Mouse (Mus musculus) forebrain, embryonic 10.5 days (tissue): ENCODE results near the gene Gap43. TPM values are rescaled to one million over a fixed set of nuclear protein-coding genes. Genes with fewer than 3 reads are reported as not detected.
A peak's percentile ranks its signal among the peaks of the same experiment; 100 is the strongest.
"Not testable (repeated sequence)": the region's sequence is repeated elsewhere in the genome, so short reads cannot be mapped to it uniquely, and the experiment has no call there.

ENCODE experiments used
- DNase-seq: peaks from one replicate; pipeline ENCODE4 v3.0.0-alpha.2; 2017; ENCODE audit warnings: low spot score; ENCODE audit errors: extremely low spot score
- H3K27ac ChIP-seq: fragments of 300-500 bp; sonication (generic); 2 replicates; pipeline ENCODE4 v1.5.1; 2016; ENCODE audit warnings: mild to moderate bottlenecking
- H3K27me3 ChIP-seq: fragments of 300-500 bp; sonication (generic); 2 replicates; pipeline ENCODE4 v1.6.1; 2016; ENCODE audit warnings: mild to moderate bottlenecking; ENCODE audit not compliant: poor library complexity, severe bottlenecking
- H3K36me3 ChIP-seq: fragments of 300-500 bp; sonication (generic); replicated peaks from 2 replicates; pipeline ENCODE4 v1.6.1; 2016; ENCODE audit warnings: mild to moderate bottlenecking, moderate library complexity
- H3K4me1 ChIP-seq: fragments of 300-500 bp; sonication (generic); 2 replicates; pipeline ENCODE4 v1.6.1; 2016
- H3K4me3 ChIP-seq: fragments of 300-500 bp; sonication (generic); 2 replicates; pipeline ENCODE4 v1.5.1; 2016; ENCODE audit warnings: mild to moderate bottlenecking, moderate library complexity
- H3K9me3 ChIP-seq: fragments of 300-500 bp; sonication (generic); 2 replicates; pipeline ENCODE4 v1.6.1; 2016; ENCODE audit warnings: mild to moderate bottlenecking, moderate library complexity
- WGBS: fragments of 180-500 bp; shearing (Covaris S2); methylation state at CpG from one replicate; pipeline ENCODE4 v1.1.7; 2016; 5-methylcytosine and 5-hydroxymethylcytosine counted together
- polyA plus RNA-seq: library from polyadenylated mRNA; unstranded; fragments of >200 nt; fragmentation: Nextera tagmentation; extraction: Ambion mirVana; gene quantifications from 2 replicates; pipeline ENCODE4 v1.2.1, GENCODE M21; 2016

Gap43 gene
- 34.5 and 39.4 TPM in 2 replicates for polyA plus RNA-seq

DNA sequence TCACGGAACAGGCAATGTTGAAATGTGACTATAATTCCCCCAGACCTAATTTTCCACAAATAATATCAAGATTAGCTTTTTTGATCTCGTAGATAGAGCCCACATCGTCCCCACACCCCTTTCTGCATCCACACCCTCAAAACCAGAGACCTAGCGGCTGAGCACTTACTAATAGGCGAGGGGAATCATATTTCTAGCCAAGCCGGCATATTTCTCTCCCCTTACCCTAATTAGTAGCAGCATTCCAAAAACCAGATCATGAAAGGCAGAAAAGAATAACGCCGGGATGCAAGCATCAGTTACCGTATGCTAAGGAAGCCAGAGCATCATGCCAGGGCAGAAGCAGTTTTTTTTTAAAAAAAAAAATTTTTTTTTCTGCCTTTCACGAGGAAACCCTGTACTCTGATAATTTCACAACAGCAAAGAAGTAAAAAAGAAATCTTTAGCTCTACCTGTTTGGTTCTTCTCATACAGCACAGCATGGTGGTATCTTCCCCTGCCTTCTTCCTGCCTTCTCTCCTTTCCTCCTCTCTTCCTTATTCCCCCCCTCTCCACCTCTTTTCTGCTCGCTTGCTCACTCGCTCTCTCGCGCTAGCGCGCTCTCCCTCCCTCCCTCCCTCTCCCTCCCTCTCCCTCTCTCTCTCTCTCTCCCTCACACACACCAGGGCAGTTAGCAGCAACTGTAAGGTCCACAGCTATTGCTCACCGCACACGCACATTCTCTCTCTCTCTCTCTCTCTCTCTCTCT, at the start of gene Gap43:
Gap43 (minus strand) TSS at position 631 of the 748 bp plus-strand sequence.
- Histone ChIP-seq H3K4me1 (peaks cover 56% of the 10 kb centered on the region), H3K36me3 (no peaks in the 10 kb centered on the region), H3K4me3 (peak within 1 kb of the TSS; percentile 55), H3K27ac (peak within 1 kb of the TSS; percentile 81), H3K27me3 (peaks cover 22% of the 10 kb centered on the region), H3K9me3 (no peaks in the 10 kb centered on the region)
- WGBS = under 1% methylated on average over 18 of the region's 18 CpGs
- DNase-seq = peak; percentile 46

DNA sequence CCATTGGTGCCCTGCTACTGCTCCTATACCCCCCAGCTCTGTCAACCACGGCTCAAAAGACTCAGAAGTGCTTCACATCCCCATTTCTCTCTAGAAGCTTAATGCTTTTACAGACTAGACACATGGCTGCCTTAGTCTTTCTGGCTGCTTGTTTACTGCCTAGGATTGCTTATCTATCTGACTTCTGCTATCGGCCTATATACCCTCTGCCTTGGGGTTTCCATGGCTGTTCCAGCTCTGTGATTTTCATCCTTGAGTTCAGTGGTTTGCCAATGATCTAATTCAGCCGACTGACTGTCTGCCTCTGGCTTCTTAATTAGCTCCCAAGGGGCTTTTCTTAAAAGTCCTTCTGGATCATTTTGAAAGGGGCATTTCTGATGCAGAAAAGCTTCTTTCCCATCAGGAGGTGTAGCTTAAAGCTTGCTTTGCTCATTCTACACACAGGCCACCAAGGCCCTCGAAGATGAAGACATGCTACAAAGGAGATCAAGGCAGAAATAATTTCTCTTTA, 40.9 kb upstream of the Gap43 start:
- H3K27me3 ChIP-seq = no peaks in the 10 kb centered on the region
- DNase-seq = no peak
- H3K9me3 ChIP-seq = no peaks in the 10 kb centered on the region
- 33% methylated on average over 4 of the region's 4 CpGs for WGBS
- no peak overlapping the region for H3K4me3 ChIP-seq
- H3K36me3 ChIP-seq = no peaks in the 10 kb centered on the region
- peaks cover 12% of the 10 kb centered on the region for H3K4me1 ChIP-seq
- no peak overlapping the region for H3K27ac ChIP-seq

DNA sequence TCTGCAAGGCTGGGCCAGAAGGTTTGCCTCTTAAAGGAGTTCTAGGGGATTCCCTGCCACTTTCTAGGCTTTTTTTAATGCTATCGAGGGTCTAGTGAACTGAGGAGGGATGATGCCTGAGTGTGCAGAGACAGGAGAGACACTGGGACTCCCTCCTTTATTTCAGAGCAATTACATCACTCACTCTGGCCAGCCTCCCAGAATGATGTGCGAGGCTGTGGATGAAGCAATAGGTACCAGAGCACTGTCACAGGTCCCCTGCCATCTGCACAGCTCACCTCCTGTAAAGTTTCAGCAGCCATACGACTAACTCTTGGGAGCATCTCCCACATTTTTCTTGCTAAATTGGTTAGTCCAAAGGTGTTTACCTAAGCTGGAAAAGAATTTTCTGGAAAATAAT, 40.2 kb upstream of the Gap43 start:
- H3K9me3 ChIP-seq = no peaks in the 10 kb centered on the region
- no peak overlapping the region for H3K27ac ChIP-seq
- 45% methylated on average over 3 of the region's 3 CpGs for WGBS
- H3K36me3 ChIP-seq = no peaks in the 10 kb centered on the region
- no peaks in the 10 kb centered on the region for H3K27me3 ChIP-seq
- H3K4me3 ChIP-seq = no peak overlapping the region
- H3K4me1 ChIP-seq = peaks cover 12% of the 10 kb centered on the region
- DNase-seq = no peak

DNA sequence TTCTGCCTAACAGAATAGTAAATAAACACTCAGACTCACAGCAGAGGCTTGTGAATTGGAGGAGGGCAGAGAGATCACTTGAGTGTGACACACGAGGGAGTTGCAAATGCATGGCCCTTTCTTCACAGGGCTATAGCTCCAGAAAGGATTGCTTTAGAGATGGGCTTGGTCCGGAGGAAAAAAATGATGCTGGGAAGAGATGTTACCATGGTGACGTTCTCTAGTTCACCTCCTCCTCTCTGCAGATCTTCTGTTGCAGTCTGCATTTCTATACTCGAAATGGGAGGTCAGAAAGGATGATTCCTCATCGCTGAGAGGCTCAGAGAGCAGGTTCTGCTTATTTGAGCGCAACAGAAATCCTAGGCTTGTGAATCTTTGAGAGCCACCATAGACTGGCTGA, 29.7 kb upstream of the Gap43 start:
- H3K9me3 ChIP-seq = no peaks in the 10 kb centered on the region
- H3K36me3 ChIP-seq = no peaks in the 10 kb centered on the region
- no peak for DNase-seq
- no peak overlapping the region for H3K27ac ChIP-seq
- no peak overlapping the region for H3K4me3 ChIP-seq
- H3K4me1 ChIP-seq = no peaks in the 10 kb centered on the region
- no peaks in the 10 kb centered on the region for H3K27me3 ChIP-seq
- 86% methylated on average over 6 of the region's 6 CpGs for whole genome bisulfite sequencing

DNA sequence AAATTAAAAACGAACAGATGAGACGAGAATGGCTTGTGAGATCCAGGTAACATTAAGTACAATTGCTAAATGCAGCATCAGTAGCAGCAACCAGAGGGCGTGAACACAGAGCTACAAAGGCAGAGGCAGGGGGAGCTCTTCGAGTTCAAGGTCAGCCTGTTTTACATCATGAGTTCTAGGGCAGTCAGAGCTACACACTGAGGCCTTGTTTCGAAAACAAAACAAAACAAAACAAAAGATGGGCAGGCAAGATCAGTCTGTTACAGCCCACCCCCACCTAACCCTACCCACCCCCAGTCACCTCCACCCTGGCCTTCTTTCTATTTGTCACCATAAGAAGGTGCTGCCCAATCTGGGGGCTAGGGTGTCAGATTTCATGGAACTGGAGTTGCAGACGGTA, 28.9 kb upstream of the Gap43 start:
- 85% methylated on average over 6 of the region's 6 CpGs for WGBS
- Histone ChIP-seq H3K4me1 (no peaks in the 10 kb centered on the region), H3K4me3 (no peak overlapping the region), H3K27me3 (no peaks in the 10 kb centered on the region), H3K27ac (no peak overlapping the region), H3K9me3 (no peaks in the 10 kb centered on the region), H3K36me3 (no peaks in the 10 kb centered on the region)
- no peak for DNase-seq

DNA sequence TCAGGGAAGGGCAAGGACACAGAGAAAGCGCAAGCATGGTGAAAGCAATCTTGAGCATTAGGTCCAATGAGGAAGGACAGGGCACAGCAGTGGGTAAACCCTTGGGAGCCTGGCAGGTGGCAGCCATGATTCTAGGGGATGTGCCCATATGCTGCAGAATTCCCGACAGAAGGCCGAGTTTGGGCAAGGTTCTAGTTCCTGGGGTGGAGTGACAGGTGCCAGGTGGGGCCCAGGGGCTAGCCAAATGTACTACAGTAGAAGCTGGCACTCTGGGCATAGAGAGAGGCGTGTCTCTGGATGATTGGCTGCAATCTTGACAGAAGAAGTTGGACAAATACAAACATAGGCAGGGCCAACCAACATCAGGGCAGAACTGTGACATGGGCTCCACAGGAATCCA, 19.6 kb upstream of the Gap43 start:
- Histone ChIP-seq H3K4me1 (peaks cover 4% of the 10 kb centered on the region; the same call in 1 of the 2 replicates), H3K4me3 (no peak overlapping the region), H3K27ac (no peak overlapping the region), H3K9me3 (no peaks in the 10 kb centered on the region), H3K27me3 (no peaks in the 10 kb centered on the region), H3K36me3 (no peaks in the 10 kb centered on the region)
- no peak for DNase-seq
- WGBS = 87% methylated on average over 4 of the region's 4 CpGs

DNA sequence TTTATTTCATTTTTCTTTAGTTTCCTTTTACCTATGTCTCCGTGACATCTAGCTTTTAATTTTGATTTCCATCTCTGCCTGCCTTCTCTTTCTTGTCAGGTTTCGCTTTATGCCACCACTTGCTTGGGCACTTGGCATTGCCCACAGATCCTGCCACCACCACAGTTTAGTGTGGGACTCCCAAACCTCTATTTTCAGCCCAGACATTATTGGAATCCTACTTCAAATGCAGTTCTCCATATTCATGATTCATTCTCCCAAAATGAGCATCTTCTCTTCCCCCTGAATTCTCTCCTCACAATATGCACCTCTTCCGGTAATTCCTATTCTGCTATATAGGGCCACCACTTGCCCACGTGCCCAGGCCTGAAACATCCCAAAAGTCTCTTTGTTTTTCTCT, 17.6 kb upstream of the Gap43 start:
- H3K27me3 ChIP-seq = no peaks in the 10 kb centered on the region
- DNase-seq = no peak
- 92% methylated on average over 4 of the region's 4 CpGs for WGBS
- peaks cover 4% of the 10 kb centered on the region; the same call in 1 of the 2 replicates for H3K4me1 ChIP-seq
- H3K9me3 ChIP-seq = no peaks in the 10 kb centered on the region
- H3K27ac ChIP-seq = no peak overlapping the region
- no peaks in the 10 kb centered on the region for H3K36me3 ChIP-seq
- no peak overlapping the region for H3K4me3 ChIP-seq

DNA sequence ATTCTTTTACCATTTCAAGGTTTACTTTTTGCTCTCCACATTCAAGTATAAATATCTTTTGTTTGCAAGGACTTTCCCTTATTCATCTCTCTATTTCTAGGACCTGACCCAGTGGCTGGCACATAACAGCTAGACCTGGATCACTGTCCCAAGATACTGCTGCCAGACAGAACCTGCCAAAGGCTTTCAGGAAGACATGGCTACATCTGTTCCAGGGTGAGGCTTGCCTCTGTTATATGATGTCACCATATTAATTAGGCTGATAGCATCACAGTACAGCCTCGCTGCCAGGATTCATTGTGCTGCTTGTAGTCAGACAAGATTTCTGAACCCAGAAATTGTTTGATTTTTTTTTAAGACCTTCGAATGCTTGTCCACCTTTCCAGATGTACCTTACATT, 9.6 kb upstream of the Gap43 start:
- WGBS = 92% methylated on average over 2 of the region's 2 CpGs
- Histone ChIP-seq H3K4me3 (no peak overlapping the region), H3K36me3 (no peaks in the 10 kb centered on the region), H3K4me1 (no peaks in the 10 kb centered on the region), H3K9me3 (peaks cover 5% of the 10 kb centered on the region; the same call in 1 of the 2 replicates), H3K27ac (no peak overlapping the region), H3K27me3 (no peaks in the 10 kb centered on the region)
- no peak for DNase-seq

DNA sequence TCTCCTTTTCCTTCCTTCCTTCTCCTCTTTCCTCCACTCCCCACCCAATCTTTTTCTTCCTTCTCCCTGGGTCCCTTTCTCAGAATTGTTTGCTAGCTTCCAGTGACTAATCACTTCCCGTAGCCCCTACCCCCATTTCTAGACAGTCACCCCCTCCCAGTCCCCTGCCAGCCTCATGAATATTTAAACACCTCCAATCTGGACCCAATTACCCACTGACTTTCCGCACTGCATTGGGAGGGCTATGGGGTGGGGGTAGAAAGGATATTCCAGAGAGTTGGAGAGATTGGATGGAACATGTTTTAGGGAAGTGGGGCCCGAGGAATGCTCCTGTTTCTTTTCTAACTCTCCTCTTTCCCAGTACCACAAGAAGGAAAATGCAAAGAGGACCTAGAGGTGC, 414 bp upstream of the Gap43 start:
- not testable (repeated sequence) for H3K36me3 ChIP-seq, H3K27ac ChIP-seq, DNase-seq, H3K9me3 ChIP-seq
- Histone ChIP-seq H3K4me3 (peak overlapping the region; percentile 55; the same call in 1 of the 2 replicates), H3K4me1 (peaks cover 54% of the 10 kb centered on the region), H3K27me3 (peaks cover 22% of the 10 kb centered on the region)
- 16% methylated on average over 2 of the region's 3 CpGs for WGBS

DNA sequence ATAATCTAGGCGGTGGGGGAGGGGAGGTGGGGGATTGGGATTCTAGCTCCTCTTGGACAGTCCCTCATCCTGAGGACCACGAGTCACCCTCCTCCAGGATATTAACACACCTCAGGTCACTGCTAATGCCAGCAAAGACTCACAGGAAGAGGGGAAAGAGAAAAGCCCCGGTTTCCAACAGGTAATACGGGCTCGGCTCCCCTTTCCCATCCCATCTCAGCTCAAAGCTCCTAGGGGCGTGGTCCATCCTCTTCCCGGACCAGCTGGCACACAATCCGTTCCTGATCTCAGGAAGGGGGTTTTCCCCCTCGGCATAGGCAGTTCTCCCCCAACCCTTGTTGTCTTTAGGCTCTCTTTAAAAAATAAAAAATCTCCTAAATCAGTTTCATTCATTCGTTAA, 939 bp downstream of the Gap43 start:
- Histone ChIP-seq H3K27me3 (peaks cover 22% of the 10 kb centered on the region), H3K27ac (peak overlapping the region; percentile 81), H3K4me3 (peak overlapping the region; percentile 55), H3K9me3 (no peaks in the 10 kb centered on the region), H3K36me3 (no peaks in the 10 kb centered on the region), H3K4me1 (peaks cover 56% of the 10 kb centered on the region)
- under 1% methylated on average over 10 of the region's 10 CpGs for WGBS
- DNase-seq = no peak

DNA sequence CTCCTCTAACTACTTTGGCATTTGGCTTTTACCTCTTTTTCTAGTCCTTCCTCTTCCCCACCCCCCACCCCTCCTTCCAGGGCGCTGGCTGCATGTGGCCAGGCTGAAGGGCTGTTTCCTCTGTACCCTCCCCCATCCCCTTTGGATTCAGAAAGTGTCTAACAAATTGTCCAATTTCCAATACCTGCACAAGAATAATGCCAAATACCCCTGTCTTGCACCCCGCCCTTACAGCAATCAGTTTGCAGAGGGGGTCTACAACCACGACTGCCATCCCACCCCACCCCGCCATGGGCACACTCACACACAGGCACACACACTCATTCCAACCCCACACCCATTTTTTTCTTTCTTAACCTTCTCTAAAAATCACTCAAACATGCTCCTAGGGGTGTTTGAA, 1.5 kb downstream of the Gap43 start:
- DNase-seq = no peak
- Histone ChIP-seq H3K9me3 (no peaks in the 10 kb centered on the region), H3K4me3 (peak overlapping the region; percentile 55), H3K4me1 (peaks cover 56% of the 10 kb centered on the region), H3K36me3 (no peaks in the 10 kb centered on the region), H3K27me3 (peaks cover 22% of the 10 kb centered on the region), H3K27ac (peak overlapping the region; percentile 81; the same call in 1 of the 2 replicates)
- WGBS = 3% methylated on average over 4 of the region's 4 CpGs

DNA sequence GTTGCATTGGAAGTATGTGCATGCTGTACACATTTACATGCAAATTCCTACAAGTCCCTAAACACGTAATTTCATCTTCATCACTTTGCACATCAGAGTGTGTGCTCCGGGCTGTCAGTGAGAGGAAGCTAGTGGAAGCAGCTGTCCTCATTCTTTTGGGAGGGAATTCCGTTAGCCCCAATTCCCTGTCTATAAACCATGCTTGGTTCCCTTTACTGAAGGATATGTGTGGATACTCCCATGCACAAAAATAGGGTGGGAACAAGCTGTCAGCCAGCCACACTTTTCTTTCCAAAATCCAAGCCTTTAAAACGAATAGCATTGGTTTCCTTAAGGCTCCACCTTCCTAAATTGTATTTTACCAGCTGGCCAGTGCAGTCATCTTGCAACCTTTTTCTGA, 2.1 kb downstream of the Gap43 start:
- H3K27me3 ChIP-seq = peaks cover 22% of the 10 kb centered on the region
- H3K36me3 ChIP-seq = no peaks in the 10 kb centered on the region
- WGBS = 36% methylated on average over 4 of the region's 4 CpGs
- no peak for DNase-seq
- no peak overlapping the region for H3K27ac ChIP-seq
- no peaks in the 10 kb centered on the region for H3K9me3 ChIP-seq
- peak overlapping the region; percentile 55; the same call in 1 of the 2 replicates for H3K4me3 ChIP-seq
- H3K4me1 ChIP-seq = peaks cover 56% of the 10 kb centered on the region

DNA sequence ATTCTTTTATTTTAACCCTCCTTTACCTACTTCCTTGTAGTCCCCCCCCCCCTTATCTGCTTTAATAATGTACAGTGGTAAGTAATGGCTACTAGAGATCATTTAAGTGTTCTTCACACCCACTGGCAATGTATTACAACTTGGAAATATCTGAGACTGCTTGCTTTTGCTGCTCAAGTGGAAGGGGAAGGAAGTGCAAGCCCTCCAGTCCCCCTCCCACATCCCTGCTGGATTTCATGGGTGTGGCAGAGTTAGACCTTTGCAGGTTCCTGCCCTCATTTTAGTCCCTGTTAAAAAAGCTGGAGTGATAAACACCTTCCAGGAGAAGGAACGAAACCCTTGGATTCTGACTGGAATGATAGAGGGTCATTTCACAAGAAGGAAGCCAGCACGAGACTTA, 2.8 kb downstream of the Gap43 start:
- no peaks in the 10 kb centered on the region for H3K9me3 ChIP-seq
- H3K36me3 ChIP-seq = no peaks in the 10 kb centered on the region
- DNase-seq = no peak
- H3K27ac ChIP-seq = no peak overlapping the region
- no peak overlapping the region for H3K4me3 ChIP-seq
- WGBS = 47% methylated on average over 2 of the region's 2 CpGs
- peaks cover 56% of the 10 kb centered on the region for H3K4me1 ChIP-seq
- H3K27me3 ChIP-seq = peaks cover 22% of the 10 kb centered on the region
